Mouse (Mus musculus) megakaryocyte, embryonic 14.5 days (primary cell): ENCODE data around the gene Spata13.

Experiments
- FLI1 ChIP-seq: IDR thresholded peaks from 2 replicates; pipeline ENCODE4 v1.6.1; 2012; ENCODE audit warnings: low read length, inconsistent platforms, mixed read lengths
- GATA1 ChIP-seq: IDR thresholded peaks from 3 replicates; pipeline ENCODE4 v1.6.1; 2012; ENCODE audit warnings: mixed read lengths, low read length, inconsistent platforms, borderline replicate concordance

- TF ChIP-seq GATA1 (no peak), FLI1 (no peak)
Measured at GRCm38 (mm10) chr14:60783196-60783595, 149.4 kb downstream of the Spata13 start.
